Mouse (Mus musculus) CD8-positive naive resting alpha-beta T cell, adult 2 months (primary cell): ENCODE measurements around the gene Msmb.

Experiments
- DNase-seq, 2 experiments: peaks; one replicate each; pipeline ENCODE4 v3.0.0; 2022; ENCODE audit warnings: low read depth in 2 of 2, low spot score in 2 of 2

Msmb gene

DNA sequence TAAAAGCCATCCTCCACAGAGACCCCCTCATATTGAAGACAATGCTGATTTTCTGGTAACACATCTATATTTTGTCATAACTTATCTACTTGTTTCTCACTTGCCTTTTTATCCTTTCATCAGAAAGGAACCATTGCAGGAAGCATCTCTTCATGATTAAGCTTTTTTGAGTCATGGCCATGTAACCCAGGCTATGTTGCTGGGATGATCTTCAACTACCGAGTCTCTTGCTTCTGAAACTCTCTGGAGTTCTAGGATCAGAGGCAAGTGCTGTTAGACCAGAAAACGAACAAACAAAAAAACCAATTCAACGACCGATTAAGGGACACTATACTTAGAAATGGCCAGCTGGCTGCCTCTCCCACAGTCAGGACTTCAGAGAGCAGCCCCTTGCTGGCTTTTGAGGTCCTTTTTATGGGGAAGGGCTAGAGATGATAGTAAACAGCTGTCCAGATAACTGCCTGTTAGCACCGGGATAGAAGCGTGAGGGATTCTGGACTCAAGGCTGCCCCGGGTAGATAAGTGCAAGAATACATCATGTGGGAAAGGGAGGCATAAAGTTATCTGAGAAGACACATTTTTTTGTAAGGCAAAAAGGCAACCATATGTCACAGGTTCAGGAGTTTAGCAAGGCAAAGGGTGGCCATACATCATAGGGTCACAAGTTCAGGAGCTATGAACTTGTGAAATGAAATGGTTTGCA lies 4.1 kb downstream of the Msmb start:
- no peak for DNase-seq

DNA sequence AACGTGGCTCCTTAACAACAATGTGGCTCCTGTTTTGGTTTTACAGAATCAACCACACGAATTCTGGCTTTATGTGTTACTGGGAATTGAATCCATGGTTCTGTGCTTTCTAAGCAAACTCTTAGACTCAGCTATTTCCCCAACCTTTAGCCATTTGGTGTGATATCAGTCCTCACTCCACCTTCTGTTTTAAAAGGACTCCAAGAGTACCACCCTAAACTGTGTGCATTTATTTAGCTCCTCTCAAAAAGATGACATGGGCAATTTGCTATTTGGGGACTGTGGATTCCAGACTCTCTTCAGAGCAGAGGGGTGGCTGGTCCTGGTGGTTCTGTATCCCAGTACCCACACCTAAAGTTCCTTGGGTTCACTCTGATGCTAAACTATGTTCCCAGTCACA lies 4.8 kb downstream of the Msmb start:
- DNase-seq = no peak

DNA sequence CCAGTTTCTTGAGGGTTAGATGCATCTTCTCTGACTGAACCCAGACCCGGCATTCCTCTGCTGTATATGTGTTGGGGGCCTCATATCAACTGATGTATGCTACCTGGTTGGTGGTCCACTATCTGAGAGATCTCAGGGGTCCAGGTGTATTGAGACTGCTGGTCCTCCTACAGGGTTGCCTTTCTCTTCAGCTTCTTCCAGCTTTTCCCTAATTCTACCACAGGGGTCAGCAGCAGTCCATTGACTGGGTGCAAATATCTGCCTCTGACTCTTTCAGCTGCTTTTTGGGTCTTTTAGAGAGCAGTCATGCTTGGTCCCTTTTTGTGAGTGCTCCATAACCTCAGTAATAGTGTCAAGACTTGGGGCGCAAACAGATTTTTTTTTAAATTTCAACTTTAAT lies 9.0 kb downstream of the Msmb start:
- no peak for DNase-seq

DNA sequence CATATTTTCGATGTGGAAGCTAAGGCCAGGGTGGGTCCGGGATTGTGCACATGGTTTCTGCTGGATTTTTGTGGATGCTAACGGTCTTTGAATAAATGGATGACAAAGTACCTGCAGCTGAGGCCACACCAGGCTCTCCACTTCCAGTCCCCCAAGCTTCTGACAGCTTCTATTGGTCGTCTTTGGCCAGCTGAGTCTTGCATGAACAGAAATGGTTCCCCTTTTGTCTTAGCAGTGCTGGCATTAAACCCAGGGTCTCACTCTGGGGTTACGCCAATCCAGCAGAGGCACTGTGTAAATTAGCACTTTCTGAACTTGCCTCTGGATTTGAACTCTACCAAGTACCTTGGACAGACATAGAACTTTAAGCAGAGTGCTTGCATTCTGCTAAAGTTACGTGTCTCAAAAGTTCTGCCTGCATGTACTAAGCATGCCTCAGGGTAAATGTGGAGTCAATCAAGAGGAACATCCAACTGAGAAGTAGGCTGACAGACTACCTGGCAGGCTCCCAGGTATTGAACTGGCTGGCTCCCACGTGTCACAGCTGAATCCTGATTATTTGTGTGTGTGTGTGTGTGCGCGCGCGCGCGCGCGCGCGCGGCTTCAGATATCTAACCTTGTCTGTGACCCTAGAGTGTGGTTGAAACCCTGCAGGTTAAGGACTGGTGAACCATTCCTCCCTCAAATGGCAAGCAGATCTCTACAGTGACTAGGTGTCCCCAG lies 10.6 kb downstream of the Msmb start:
- DNase-seq = no peak

DNA sequence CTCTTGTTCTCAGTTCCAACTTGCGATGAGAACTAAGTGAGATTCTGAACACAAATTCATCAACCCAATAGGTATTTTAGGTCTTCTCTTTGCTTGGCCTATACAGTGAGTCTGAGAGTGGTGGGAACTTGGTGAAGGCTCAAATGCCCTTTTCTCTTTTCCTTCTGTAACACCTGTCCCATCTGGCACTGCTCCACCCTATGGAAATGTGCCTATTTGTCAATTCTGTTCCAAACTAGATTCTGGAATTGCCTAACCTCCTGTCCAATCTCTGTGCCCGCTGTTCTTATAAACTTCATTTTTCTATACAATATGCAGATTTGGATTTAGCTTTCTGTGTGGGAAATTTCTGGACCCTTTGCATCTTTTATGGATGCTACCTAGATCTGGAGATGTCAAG lies 11.3 kb downstream of the Msmb start:
- DNase-seq = no peak

DNA sequence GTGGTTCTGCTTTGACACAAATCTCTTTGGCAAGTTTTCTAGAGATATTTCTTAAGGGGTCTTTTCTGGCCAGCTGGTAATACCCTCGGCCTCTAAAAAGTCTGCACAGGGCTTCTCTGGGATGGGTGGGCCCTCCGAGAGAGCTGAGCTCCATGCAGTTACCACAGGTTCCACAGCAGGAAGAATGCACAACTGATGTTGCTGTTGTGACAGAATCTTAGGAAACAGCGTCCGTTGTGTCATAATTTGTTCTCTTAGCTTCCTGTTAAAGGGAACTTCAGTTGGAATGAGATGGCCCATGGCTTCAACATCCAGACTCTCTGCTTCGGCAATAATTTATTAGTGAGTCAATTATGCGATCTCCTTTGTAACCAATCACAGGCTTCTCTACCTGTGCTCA lies 12.9 kb downstream of the Msmb start:
- DNase-seq = no peak

DNA sequence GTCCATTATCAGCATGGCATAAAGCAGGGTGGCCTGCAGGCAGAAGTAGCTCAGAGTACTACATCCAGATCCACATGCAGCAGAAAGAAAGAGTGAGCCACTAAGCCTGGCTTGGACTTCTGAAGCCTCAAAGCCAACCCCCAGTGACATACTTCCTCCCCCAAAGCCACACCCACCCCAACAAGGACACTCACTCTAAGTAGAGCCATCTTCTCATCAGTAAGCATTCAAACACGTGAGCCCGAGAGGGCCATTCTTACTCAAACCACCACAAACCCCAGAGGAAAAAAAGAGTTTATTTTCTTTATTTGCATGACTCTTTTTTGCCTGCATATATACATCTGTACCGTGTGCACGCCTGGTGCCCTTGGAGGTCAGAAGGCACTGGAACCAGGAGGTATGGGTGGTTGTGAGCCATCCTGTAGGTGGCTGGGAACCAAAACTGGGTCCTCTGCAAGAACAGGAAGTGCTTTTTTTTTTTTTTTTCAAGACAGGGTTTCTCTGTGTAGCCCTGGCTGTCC lies 17.4 kb downstream of the Msmb start:
- no peak for DNase-seq

DNA sequence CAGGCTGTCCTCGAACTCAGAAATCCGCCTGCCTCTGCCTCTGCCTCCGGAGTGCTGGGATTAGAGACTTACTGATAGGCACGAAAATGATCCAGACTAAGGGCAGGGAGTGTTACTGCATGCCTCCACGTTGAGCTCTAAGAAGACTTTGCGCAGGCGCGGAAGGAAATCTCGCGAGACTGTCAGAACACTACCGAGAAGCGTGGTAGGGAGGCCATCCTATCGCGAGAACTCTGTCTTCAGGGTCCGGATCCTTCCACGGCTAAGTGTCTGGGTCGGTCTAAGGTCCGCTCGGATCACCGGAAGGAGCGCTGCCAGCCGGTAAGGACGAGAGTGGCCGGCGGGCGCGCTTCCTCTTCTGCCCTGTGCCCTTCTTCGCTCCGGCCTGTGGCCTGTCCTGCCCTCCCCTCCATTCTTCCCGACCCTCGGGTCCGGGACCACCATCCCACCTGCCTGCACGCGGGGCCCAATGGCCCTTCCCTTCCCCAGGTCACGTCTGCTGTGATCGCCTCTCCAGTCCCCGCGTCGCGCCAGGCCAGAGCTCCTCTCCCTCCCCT lies 17.9 kb downstream of the Msmb start, which contains the start of gene Ncoa4:
Gene Ncoa4 (plus strand): TSS at position 176 of the 557 bp plus-strand sequence.
- DNase-seq = peak; percentile 99

DNA sequence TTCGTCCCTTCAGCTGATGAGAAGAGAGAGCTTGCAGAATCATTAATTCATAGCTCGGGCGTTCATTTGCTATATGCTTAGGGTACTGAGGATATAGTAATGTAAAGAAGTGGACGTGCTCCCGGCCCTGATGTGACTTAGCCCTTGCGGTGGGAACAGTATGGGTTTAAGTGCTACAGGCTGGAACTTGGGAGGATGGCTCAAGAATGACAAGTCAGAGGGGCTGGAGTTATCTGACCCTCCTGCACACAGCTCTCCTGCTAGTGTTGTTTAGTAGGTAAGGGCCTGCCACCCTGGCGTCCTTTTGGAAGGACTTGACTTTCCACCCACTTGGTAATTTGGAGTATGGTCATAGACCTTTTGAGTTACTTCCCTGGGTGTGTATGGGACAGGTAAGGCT lies 18.7 kb downstream of the Msmb start:
- no peak for DNase-seq

DNA sequence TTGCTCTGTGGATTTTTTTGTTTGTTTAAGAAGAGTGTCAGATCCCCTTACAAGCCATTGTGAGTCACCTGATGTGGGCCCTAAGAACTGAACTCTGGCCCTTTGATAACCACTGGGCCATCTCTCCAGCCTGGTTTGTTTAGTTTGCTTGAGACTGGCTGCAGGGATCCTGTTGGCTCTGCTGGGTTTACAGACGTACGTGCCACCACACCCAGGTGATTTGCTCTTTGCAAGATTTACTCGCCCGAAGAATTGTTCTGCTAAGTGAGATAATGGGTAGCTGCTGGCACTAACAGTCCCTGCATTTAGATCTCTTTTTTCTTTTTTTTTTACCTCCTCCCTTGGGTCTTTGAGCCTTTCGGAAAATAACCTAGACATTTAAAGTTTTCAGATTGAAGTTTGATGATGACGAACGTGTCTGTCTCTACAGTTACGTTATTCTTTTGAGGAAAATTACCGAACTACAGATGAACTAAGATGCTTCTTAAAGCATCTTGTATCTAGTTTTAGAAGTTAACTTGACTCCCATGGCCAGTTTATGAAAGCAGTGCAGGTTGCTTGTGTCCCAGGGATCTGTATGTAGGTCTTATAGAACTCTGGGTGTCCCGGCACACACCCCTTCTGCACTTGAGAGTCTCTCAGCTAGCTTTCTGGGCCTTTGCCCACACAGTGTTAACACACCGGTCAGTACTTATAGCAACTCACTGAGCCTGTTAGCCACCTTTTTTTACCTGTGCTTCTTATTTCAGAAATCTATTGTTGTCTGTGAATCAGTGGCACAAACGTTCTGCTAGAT lies 19.5 kb downstream of the Msmb start:
- DNase-seq = no peak

DNA sequence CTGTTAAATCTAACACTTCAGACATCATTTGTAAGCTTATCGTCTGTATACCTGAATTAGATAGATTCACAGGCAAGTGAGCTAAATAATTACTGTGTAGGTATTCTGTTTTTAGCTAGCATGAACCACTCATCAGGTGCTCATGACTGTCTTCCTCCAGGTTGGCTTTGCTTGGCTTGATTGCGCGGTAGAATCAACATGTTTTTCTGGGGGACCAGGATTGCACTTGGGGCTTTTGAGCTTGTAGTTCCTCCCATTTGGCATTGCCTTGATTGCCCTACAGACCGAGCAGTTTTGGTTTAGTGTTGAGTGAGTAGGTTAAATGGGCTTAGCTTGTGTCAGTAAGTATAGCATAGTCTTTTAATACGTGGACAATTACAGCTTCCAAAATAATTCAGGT lies 20.4 kb downstream of the Msmb start:
- DNase-seq = no peak

DNA sequence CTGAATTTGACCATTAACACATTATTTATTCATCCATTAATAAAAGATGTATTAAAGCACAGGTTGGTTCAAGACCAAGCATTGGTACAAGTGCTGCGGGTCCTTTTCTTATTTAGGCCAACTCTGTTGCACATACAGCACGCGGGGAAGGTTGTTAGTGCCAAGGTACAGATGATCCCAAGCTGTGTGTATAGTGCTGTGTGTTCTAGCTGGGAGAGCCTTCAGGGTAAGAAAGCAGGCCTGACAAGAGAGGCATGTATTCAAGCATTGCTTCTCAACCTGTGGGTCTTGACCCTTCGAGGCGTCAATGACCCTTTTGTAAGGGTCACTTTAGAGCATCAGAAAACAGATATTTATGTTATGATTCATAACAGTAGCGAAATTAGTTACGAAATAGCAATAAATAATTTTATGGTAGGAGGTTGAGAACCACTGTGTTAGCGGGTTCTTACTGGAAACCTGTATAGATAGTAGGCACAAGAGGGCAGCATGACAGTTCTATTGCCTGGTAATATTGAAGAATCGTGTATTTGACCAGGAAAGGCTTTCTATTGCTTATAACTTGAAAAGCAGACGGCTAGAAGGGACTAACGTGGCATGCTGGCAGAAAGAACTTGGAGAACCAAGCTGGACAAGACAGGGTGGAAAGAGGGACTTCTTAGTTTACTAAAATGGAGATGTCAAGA lies 21.5 kb downstream of the Msmb start:
- DNase-seq = no peak

DNA sequence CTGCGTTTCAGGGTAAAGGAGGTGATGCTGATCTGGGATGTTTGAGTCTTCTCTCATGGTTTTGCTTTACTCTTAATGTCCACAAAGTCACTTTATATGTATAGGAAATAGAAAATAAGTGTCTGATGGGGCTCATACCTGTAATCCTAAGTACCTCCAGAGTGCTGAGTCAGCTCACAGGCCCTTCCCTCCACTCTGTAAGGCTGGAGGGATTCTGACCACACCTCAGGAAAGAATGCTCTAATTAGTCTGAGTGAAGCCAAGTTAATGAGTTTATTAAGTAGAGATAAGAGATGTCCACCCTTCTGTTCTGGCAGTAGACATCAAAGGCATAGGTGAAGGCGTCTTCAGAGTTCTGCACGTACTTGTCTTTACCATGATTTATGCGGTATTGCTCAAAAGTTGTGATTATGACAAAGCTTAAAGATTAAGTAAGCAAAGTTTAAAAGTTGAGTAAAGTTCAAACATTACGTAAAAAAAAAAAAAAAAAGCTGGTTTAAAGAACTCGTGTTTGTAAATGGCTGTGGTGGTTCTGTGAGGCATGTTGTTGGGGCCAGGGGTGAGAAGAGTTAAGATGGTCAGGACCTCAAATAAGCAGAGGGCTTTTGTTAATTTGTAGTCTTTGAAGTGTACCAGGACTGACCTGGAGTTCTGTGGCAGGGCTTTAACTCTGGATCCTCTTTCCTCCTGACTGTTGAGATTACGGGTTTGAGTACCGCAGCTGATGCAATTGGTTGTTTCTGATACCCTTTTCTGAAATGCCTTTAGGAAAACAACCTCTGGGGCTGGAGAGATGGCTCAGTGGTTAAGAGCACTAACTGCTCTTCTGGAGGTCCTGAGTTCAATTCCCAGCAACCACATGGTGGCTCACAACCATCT lies 22.6 kb downstream of the Msmb start:
- no peak for DNase-seq

DNA sequence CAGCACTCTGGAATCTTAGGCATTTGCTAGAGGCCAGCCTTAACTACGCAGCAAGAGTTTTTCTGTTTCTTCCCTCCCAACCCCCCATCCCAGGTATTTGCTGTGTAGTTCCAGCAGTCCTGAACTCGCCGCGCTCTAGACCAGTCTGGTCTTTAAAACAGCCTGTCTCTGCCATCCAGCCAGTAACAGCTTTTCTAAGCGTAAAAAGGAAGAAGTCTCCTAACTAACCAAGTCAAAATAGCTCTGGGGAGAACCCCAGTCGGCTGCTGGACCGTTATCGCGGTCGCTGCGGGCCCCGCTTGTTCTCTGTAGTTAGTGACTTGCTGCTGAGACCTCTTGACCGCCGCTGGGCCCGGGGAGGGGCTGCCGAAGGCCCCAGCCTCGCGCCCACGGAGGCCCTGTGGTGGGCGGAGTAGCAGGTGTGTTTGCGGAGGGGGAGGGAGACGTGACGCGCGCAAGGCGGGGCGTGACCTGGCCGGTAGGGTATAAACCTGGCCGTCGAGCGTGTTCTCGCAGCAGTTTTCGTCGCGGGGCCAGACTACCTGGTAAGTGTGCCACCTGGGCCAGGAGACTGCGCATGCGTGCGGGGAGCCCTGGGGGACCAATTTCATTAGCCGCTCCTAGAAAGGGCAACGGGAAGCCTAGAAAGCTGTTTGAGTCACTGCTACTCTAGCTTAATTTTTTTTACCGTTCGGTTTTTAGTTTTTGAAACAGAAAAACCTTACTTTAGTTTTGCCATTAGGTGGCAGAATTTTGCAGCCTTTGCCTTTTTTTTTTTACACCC lies 23.6 kb downstream of the Msmb start:
- peak; percentile 81 to 86 for DNase-seq

DNA sequence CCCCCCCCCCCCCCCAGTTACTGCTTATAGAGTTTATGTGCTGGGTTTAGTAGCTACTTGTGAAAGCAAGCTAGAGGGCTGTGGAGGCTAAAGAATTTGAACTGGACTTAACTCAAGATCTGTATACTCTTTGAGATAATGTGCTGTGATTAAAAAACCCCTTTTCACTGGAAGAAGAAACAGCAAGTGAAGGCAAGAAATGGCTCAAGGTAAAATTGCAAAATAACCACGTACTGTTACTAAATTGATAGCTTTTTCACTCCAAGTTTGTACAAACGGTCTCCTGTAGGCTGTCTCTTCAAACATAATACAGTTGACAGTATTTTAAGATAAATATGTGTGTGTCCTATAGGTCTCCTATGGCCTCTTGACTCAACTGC lies 24.2 kb downstream of the Msmb start:
- no peak for DNase-seq

DNA sequence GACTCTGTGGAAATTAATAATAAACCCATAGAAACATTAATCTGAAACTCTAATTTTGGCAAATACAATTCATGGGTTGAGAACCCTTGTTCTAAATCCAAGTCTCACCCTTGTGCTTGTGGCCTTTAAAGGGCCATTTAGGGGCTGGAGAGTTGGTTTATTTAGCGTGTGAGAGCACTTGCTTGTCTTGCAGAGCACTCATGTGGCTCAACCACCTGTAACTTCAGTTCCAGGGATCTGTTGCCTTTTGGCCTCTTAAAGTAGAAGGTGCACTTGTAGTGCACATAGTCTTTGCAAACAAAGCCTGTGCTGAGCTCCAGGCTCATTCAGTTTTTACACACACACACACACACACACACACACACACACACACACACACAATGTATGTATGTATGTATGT lies 25.0 kb downstream of the Msmb start:
- DNase-seq = no peak

DNA sequence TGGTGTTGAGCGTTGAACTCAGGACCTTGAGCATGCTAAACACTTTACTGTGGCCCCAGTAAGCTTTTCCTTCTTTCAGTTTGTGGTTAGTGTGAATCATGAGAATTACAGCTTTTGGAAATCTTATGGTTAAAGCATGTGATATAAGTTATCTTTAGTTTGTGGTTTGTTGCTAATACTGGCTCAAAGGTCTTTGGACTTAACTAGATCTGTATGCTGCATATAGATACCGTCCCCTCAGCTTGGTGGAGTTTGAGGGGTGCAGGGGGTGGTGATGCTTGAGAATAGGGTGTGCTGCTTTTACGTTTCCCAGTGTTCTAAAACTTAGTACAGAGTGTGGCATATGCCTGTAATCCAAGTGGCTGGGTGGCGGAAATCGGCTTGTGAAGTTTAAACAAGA lies 25.5 kb downstream of the Msmb start:
- DNase-seq = no peak

DNA sequence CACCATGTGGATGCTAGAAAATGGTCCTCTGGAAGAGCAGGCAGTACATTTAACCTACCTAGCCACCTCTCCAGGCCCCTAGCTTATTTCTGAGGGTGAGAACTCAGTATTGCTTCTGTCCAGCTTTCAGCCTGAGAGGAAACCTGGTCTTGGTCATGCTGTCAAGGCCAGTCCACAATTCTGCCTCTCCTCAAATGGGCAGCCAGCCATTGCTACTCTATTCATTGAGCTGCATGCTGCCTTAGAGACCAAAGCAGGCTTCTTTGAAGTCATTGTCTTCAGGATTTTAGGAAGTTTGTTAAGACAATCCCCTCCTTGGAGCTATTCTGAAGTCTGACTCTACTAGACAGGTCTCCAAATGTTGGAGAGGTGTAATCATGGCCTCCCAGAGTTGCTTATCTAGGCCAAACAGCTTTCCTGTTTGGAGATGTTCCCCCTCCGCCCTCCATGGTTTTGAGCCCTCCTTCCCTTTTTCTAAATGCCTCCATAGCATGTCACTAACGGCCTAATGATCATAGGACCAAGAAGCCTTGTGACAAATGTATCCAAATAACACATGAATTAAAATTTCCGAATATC lies 26.9 kb downstream of the Msmb start:
- DNase-seq = no peak

DNA sequence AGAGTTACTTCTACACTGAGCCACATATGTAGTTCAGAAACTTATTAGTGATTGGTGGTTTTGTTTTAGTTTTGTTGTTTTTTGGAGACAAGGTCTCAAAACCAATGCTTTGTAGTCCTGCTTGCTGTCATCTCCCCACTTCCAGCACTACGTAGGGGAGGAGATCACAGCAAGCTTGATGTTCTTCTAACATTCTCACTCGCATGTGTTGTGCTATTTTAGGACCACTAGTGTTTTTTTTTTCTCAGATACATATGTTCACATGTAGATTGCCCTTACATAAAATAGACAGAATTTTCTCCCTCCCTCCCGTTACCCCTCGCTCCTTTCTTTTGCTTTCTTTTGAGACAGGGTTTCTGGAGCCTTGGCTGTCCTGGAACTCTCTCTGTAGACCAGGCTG lies 28.3 kb downstream of the Msmb start:
- no peak for DNase-seq
